Comparison of ENCODE assay signal across 8 mouse cellular contexts in genomic region chr5:113372995-113373950, GRCm38 (mm10). TPM values are rescaled to one million over a fixed set of nuclear protein-coding genes. Genes with fewer than 3 reads are reported as not detected.
DNase-seq lines count a peak whose midpoint lies in the region; ATAC-seq and TF ChIP-seq lines count a peak whose summit lies in the region.

No protein-coding gene starts in this region.

- no peak overlapping the region for H3K4me3 ChIP-seq in thymus, adult 2 months (ENCODE audit: control insufficient read depth, insufficient read depth, low read length)
- no peak overlapping the region for H3K4me3 ChIP-seq in heart, embryonic 14.5 days (ENCODE audit: control insufficient read depth in 1 of 2, insufficient read depth in 1 of 2, low read depth in 1 of 2, low read length in 2 of 2)
- no peak overlapping the region for H3K4me3 ChIP-seq in liver, embryonic 12.5 days

- no peaks in the 10 kb centered on the region for H3K36me3 ChIP-seq in thymus, adult 2 months (ENCODE audit: control insufficient read depth, insufficient read depth, low read length)
- H3K36me3 ChIP-seq in heart, embryonic 14.5 days (ENCODE audit: control insufficient read depth, insufficient read depth, low read length): no peaks in the 10 kb centered on the region
- no peaks in the 10 kb centered on the region for H3K36me3 ChIP-seq in liver, embryonic 12.5 days

- H3K4me2 ChIP-seq in heart, embryonic 14.5 days (ENCODE audit: low read length): peak overlapping the region; percentile 41
- peak overlapping the region; percentile 32 for H3K4me2 ChIP-seq in liver, embryonic 12.5 days

- H3K9ac ChIP-seq in heart, embryonic 14.5 days (ENCODE audit: low read length): no peak overlapping the region
- no peak overlapping the region for H3K9ac ChIP-seq in liver, embryonic 12.5 days

- H3K4me1 ChIP-seq in thymus, adult 2 months (replicated peaks; ENCODE audit: control insufficient read depth, insufficient read depth, low read length): no peaks in the 10 kb centered on the region
- no peaks in the 10 kb centered on the region for H3K4me1 ChIP-seq in heart, embryonic 14.5 days (ENCODE audit: control insufficient read depth in 2 of 2, insufficient read depth in 2 of 2, low read length in 2 of 2)
- no peaks in the 10 kb centered on the region; the same call in 1 of the 2 replicates for H3K4me1 ChIP-seq in liver, embryonic 12.5 days

- TF ChIP-seq CTCF in thymus, adult 2 months (IDR thresholded peaks at IDR 0.05; ENCODE audit: borderline replicate concordance, control insufficient read depth, extremely low read depth, insufficient read depth, low read length, poor library complexity): peak; percentile 49; the same call in 1 of the 2 replicates

- H3K27me3 ChIP-seq in thymus, adult 2 months (ENCODE audit: control insufficient read depth, insufficient read depth, low read length): no peaks in the 10 kb centered on the region
- H3K27me3 ChIP-seq in heart, embryonic 14.5 days (ENCODE audit: control insufficient read depth, insufficient read depth, low read length): peaks cover 20% of the 10 kb centered on the region
- peaks cover 20% of the 10 kb centered on the region for H3K27me3 ChIP-seq in liver, embryonic 12.5 days (replicated peaks)

- H3K9me3 ChIP-seq in heart, embryonic 14.5 days (ENCODE audit: control insufficient read depth, low read length): no peaks in the 10 kb centered on the region
- no peaks in the 10 kb centered on the region for H3K9me3 ChIP-seq in liver, embryonic 12.5 days (replicated peaks)

- no peak for TF ChIP-seq POLR2A in thymus, adult 2 months (IDR thresholded peaks at IDR 0.05; ENCODE audit: control insufficient read depth, extremely low read depth, insufficient read depth, low read length, poor library complexity)

- ATAC-seq in heart, embryonic 14.5 days (ENCODE audit: insufficient number of reproducible peaks, insufficient read depth, low FRiP score, low read depth): no peak
- ATAC-seq in liver, embryonic 12.5 days: no peak

- DNase-seq in thymus, adult 2 months: peak; percentile 35
- DNase-seq in thymus, adult 18-20 months: no peak
- peak; percentile 81 for DNase-seq in embryo, embryonic 11 days
- DNase-seq in kidney, postnatal 14 days: peak; percentile 51
- peak; percentile 21 for DNase-seq in ovary, postnatal 36 days (ENCODE audit: low spot score)
- no peak for DNase-seq in T-cell, adult 2 months (ENCODE audit: low spot score)

- H3K27ac ChIP-seq in thymus, adult 2 months (ENCODE audit: control insufficient read depth, insufficient read depth, low read length): no peak overlapping the region
- H3K27ac ChIP-seq in heart, embryonic 14.5 days (replicated peaks in 1 of 2; ENCODE audit: control insufficient read depth in 1 of 2, insufficient read depth in 1 of 2, low read depth in 2 of 2, low read length in 2 of 2): no peak overlapping the region
- no peak overlapping the region for H3K27ac ChIP-seq in liver, embryonic 12.5 days

- WGBS in thymus, adult 2 months: 10% methylated on average over 33 of the region's 33 CpGs
- 4% methylated on average over 33 of the region's 33 CpGs for WGBS in heart, embryonic 14.5 days
- WGBS in liver, embryonic 12.5 days (ENCODE audit: insufficient replicate concordance): 6% methylated on average over 33 of the region's 33 CpGs

RNA-seq across cellular contexts. Expression of gene Aym1, which starts 16.2 kb away (rescaled TPM):
- polyA plus RNA-seq in thymus, adult 2 months (2012; rRNA removed): not detected in 2 replicates
- polyA plus RNA-seq in heart, embryonic 14.5 days (2014; fragmentation: Nextera tagmentation; extraction: Ambion mirVana): not detected in 2 replicates
- polyA plus RNA-seq in liver, embryonic 12.5 days (2016; fragmentation: Nextera tagmentation; extraction: Ambion mirVana): not detected in 2 replicates

Comparison
In these comparisons a context has a peak if more than half of its experiments do, and no peak if none do; other contexts are left out.
1. DNase-seq: peak in thymus, adult 2 months (single experiment), embryo, embryonic 11 days (single experiment), kidney, postnatal 14 days (single experiment) and ovary, postnatal 36 days (single experiment); none in thymus, adult 18-20 months (0 of 2) and T-cell, adult 2 months (single experiment).